Mouse (Mus musculus) heart, postnatal 0 days (tissue): ENCODE measurements around the gene Smarce1. TPM values are rescaled to one million over a fixed set of nuclear protein-coding genes. Genes with fewer than 3 reads are reported as not detected.
A peak's percentile ranks its signal among the peaks of the same experiment; 100 is the strongest.
"Not testable (repeated sequence)": the region's sequence is repeated elsewhere in the genome, so short reads cannot be mapped to it uniquely, and the experiment has no call there.

Source experiments
- ATAC-seq: fragments of 200-750 bp; cut with Nextera tagmentation; 2 replicates; pipeline ENCODE4 v1.8.0; 2017; ENCODE audit warnings: low read depth, moderate number of reproducible peaks, moderate library complexity; ENCODE audit not compliant: insufficient read depth
- DNase-seq: peaks from one replicate; pipeline ENCODE4 v3.0.0-alpha.2; 2016; ENCODE audit warnings: low spot score
- H3K27ac ChIP-seq: fragments of 300-500 bp; sonication (generic); 2 replicates; pipeline ENCODE4 v1.5.1; 2014; ENCODE audit warnings: low read depth, mild to moderate bottlenecking
- H3K27me3 ChIP-seq: fragments of 300-500 bp; sonication (generic); 2 replicates; pipeline ENCODE4 v1.6.1; 2014; ENCODE audit warnings: low read length, mixed read lengths; ENCODE audit not compliant: control insufficient read depth, insufficient read depth
- H3K36me3 ChIP-seq: fragments of 300-500 bp; sonication (generic); replicated peaks from 2 replicates; pipeline ENCODE4 v1.6.1; 2014; ENCODE audit warnings: low read length, mixed read lengths; ENCODE audit not compliant: control insufficient read depth, insufficient read depth
- H3K4me1 ChIP-seq: fragments of 300-500 bp; sonication (generic); 2 replicates; pipeline ENCODE4 v1.6.1; 2014; ENCODE audit warnings: antibody characterized with exemption; ENCODE audit not compliant: control insufficient read depth, insufficient read depth
- H3K4me2 ChIP-seq: fragments of 300-500 bp; sonication (generic); 2 replicates; pipeline ENCODE4 v1.6.1; 2014; ENCODE audit warnings: low read depth, mild to moderate bottlenecking, low read length, moderate library complexity
- H3K4me3 ChIP-seq: fragments of 300-500 bp; sonication (generic); 2 replicates; pipeline ENCODE4 v1.5.1; 2014; ENCODE audit warnings: low read depth, low read length
- H3K9ac ChIP-seq: fragments of 300-500 bp; sonication (generic); replicated peaks from 2 replicates; pipeline ENCODE4 v1.6.1; 2014; ENCODE audit warnings: low read depth, low read length, mixed read lengths
- H3K9me3 ChIP-seq: fragments of 300-500 bp; sonication (generic); replicated peaks from 2 replicates; pipeline ENCODE4 v1.6.1; 2016; ENCODE audit warnings: low read length; ENCODE audit not compliant: control insufficient read depth
- CTCF ChIP-seq: IDR thresholded peaks from 2 replicates; pipeline ENCODE4 v1.5.1; 2016; ENCODE audit warnings: antibody characterized with exemption, control low read depth, low read depth
- EP300 ChIP-seq: IDR thresholded peaks from 2 replicates; pipeline ENCODE4 v1.6.1; 2016; ENCODE audit warnings: antibody characterized with exemption, low read depth
- WGBS: fragments of 180-500 bp; shearing (Covaris S2); extraction: QIAGEN DNeasy Blood & Tissue Kit; methylation state at CpG from one replicate; pipeline ENCODE4 v1.1.7; 2014; 5-methylcytosine and 5-hydroxymethylcytosine counted together
- polyA plus RNA-seq: library from polyadenylated mRNA; unstranded; fragments of >200 nt; fragmentation: Nextera tagmentation; extraction: Ambion mirVana; gene quantifications from 2 replicates; pipeline ENCODE4 v1.2.1, GENCODE M21; 2015
- total RNA-seq: library from RNA; depleted of rRNA; stranded (reverse); fragments of >200 nt; gene quantifications from 2 replicates; pipeline ENCODE4 v1.2.3, GENCODE M21; 2014; ENCODE audit warnings: low replicate concordance

Smarce1 gene
- total and polyA plus RNA-seq, 2 experiments from 2014 or later, result 96.9 to 126 TPM

GRCm38 (mm10) chr11:99252671-99253070 is 21.9 kb upstream of the Smarce1 start:
- Histone ChIP-seq H3K4me3 (no peak overlapping the region), H3K9me3 (no peaks in the 10 kb centered on the region), H3K36me3 (no peaks in the 10 kb centered on the region), H3K4me1 (no peaks in the 10 kb centered on the region), H3K27ac (no peak overlapping the region), H3K9ac (no peak overlapping the region), H3K27me3 (no peaks in the 10 kb centered on the region), H3K4me2 (no peak overlapping the region)
- ATAC-seq (no peak), DNase-seq (no peak)
- 62% methylated on average over 8 of the region's 8 CpGs for WGBS
- no peak for TF ChIP-seq CTCF
- TF ChIP-seq EP300, result no peak

DNA sequence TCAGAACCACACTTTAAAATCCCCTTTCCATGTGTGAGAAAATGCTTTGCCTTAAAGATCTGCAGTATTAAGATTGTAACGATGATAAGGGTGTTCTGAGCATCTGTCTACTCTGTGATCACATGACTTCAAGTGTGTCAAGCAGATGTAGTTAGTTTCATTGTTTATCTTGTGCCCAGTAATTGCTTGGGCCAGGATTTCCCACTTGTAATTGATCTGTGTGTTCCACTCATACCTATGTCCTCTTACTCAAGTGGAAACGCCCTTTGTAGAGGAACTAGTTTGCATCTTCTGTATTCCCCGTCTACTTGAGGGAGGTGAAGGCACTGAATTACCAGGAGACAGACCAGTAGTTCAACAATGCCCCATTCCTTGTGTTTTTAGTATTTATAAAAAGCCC is 19.8 kb upstream of the Smarce1 start:
- no peak overlapping the region for H3K9ac ChIP-seq
- no peak overlapping the region for H3K4me3 ChIP-seq
- ATAC-seq (no peak), DNase-seq (no peak)
- H3K27me3 ChIP-seq, result no peaks in the 10 kb centered on the region
- H3K36me3 ChIP-seq, result no peaks in the 10 kb centered on the region
- H3K9me3 ChIP-seq, result no peaks in the 10 kb centered on the region
- TF ChIP-seq EP300 (no peak), CTCF (no peak)
- H3K27ac ChIP-seq, result no peak overlapping the region
- no peak overlapping the region for H3K4me2 ChIP-seq
- H3K4me1 ChIP-seq, result no peaks in the 10 kb centered on the region
- 55% methylated on average over 3 of the region's 3 CpGs for WGBS

- no peaks in the 10 kb centered on the region for H3K9me3 ChIP-seq
- WGBS, result 25% methylated on average over 5 of the region's 5 CpGs
- H3K27ac ChIP-seq, result no peak overlapping the region
- H3K9ac ChIP-seq, result no peak overlapping the region
- H3K36me3 ChIP-seq, result no peaks in the 10 kb centered on the region
- H3K4me3 ChIP-seq, result no peak overlapping the region
- ATAC-seq, result no peak
- H3K27me3 ChIP-seq, result no peaks in the 10 kb centered on the region
- DNase-seq, result no peak
- no peak overlapping the region for H3K4me2 ChIP-seq
- H3K4me1 ChIP-seq, result no peaks in the 10 kb centered on the region
- TF ChIP-seq EP300 (no peak), CTCF (no peak)
Measured at GRCm38 (mm10) chr11:99250241-99250640, 19.4 kb upstream of the Smarce1 start.

DNA sequence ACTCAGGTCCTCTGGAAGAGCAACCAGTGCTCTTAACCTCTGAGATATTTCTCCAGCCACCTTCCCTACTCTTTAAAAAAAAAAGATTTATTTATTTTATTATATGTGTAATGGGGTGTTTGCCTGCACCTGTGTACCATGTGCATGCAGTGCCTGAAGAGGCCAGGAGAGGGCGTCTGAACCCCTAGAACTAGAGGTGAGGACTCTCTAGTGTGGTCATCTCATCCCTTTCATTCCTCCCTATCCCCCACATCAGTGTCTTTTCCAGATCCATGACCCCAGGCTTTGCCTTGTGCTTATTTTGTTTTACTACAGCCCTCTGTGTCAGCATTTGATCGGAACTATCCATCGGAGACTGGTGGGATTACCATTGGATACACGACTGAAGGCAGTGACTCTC is 18.3 kb upstream of the Smarce1 start:
- WGBS, result 52% methylated on average over 4 of the region's 4 CpGs
- Histone ChIP-seq H3K27me3 (no peaks in the 10 kb centered on the region), H3K9ac (no peak overlapping the region), H3K4me2 (no peak overlapping the region), H3K4me3 (no peak overlapping the region), H3K27ac (no peak overlapping the region), H3K36me3 (no peaks in the 10 kb centered on the region), H3K4me1 (no peaks in the 10 kb centered on the region), H3K9me3 (no peaks in the 10 kb centered on the region)
- peak; percentile 41; the same call in 1 of the 2 replicates for TF ChIP-seq CTCF
- TF ChIP-seq EP300, result no peak
- ATAC-seq (no peak), DNase-seq (no peak)

- TF ChIP-seq CTCF, result no peak
- TF ChIP-seq EP300, result no peak
- Histone ChIP-seq H3K27me3 (no peaks in the 10 kb centered on the region), H3K4me1 (peaks cover 3% of the 10 kb centered on the region; the same call in 1 of the 2 replicates), H3K36me3 (no peaks in the 10 kb centered on the region), H3K4me2 (no peak overlapping the region), H3K9ac (no peak overlapping the region), H3K9me3 (no peaks in the 10 kb centered on the region), H3K27ac (no peak overlapping the region), H3K4me3 (no peak overlapping the region)
- WGBS, result 90% methylated on average over 4 of the region's 4 CpGs
- ATAC-seq, result no peak
- DNase-seq, result no peak
Measured at GRCm38 (mm10) chr11:99247916-99248315, 17.1 kb upstream of the Smarce1 start.

- not testable (repeated sequence) for H3K4me3 ChIP-seq, H3K27ac ChIP-seq, H3K4me1 ChIP-seq, H3K27me3 ChIP-seq, DNase-seq, H3K9me3 ChIP-seq, H3K36me3 ChIP-seq, ATAC-seq, H3K9ac ChIP-seq
- peak overlapping the region; percentile 69 for H3K4me2 ChIP-seq
- WGBS, result 52% methylated on average over 3 of the region's 3 CpGs
Measured at GRCm38 (mm10) chr11:99244519-99244918, 13.7 kb upstream of the Smarce1 start.
